Mouse (Mus musculus): Measurements from ENCODE around the gene Kdr.

Gene Kdr

GRCm38 (mm10) chr5:75918139-75918538 is 60.1 kb downstream of the Kdr start:
- DNase-seq (ENCODE audit: low spot score): no peak

- DNase-seq (ENCODE audit: low spot score): no peak
Measured at GRCm38 (mm10) chr5:75917231-75917630, 61.0 kb downstream of the Kdr start.

GRCm38 (mm10) chr5:75906102-75906501 is 72.2 kb downstream of the Kdr start:
- DNase-seq (ENCODE audit: low spot score): no peak

- no peak for DNase-seq (ENCODE audit: low spot score)
Measured at GRCm38 (mm10) chr5:75900231-75900920, 77.9 kb downstream of the Kdr start.

GRCm38 (mm10) chr5:75895351-75895750 is 82.9 kb downstream of the Kdr start:
- DNase-seq (ENCODE audit: low spot score): no peak

GRCm38 (mm10) chr5:75892956-75893471 is 85.2 kb downstream of the Kdr start:
- no peak for DNase-seq (ENCODE audit: low spot score)

Measured in embryo, embryonic 10.5 days (tissue).